Mouse (Mus musculus): Measurements from ENCODE around the gene Pde4d.

DNA sequence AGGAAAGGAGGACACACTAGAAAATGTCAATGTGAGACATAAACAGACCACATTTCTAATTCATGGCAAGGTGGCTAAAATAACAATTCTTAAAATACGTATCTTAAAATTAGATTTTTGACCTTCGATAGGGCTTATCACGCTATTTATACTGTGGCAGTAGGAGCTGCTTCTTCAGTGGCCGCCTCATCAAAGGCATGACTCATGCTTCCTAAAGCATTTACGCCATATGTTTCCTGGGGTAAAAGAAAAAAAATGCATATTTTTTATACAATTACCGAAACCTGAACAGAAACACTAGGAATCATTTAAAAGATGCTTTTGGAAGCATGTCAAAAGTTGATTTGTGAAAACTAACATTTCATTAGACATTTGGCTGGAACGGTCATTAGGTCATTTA is 721.9 kb downstream of the Pde4d start:
- TF ChIP-seq CTCF (IDR thresholded peaks at IDR 0.05; ENCODE audit: borderline replicate concordance, insufficient read depth, low read depth, low read length) (no peak), POLR2A (IDR thresholded peaks at IDR 0.05; ENCODE audit: borderline replicate concordance, insufficient read depth, low read length) (no peak)
